Mouse (Mus musculus) liver, embryonic 11.5 days (tissue): ENCODE measurements around the gene Parn. TPM values are rescaled to one million over a fixed set of nuclear protein-coding genes. Genes with fewer than 3 reads are reported as not detected.

Experiments used
- ATAC-seq: fragments of 200-750 bp; cut with Nextera tagmentation; replicated peaks from 2 replicates; pipeline ENCODE4 v1.8.0; 2017; ENCODE audit warnings: moderate number of reproducible peaks, mild to moderate bottlenecking, moderate TSS enrichment, moderate library complexity; ENCODE audit not compliant: low FRiP score
- DNase-seq: peaks from one replicate; pipeline ENCODE4 v3.0.0-alpha.2; 2017; ENCODE audit warnings: low spot score
- H3K27ac ChIP-seq: fragments of 300-500 bp; sonication (generic); 2 replicates; pipeline ENCODE4 v1.5.1; 2014; ENCODE audit warnings: mild to moderate bottlenecking, low read depth, low read length, control low read depth
- H3K27me3 ChIP-seq: fragments of 300-500 bp; sonication (generic); replicated peaks from 2 replicates; pipeline ENCODE4 v1.6.1; 2014; ENCODE audit warnings: low read length, mixed read lengths; ENCODE audit not compliant: control insufficient read depth, insufficient read depth
- H3K36me3 ChIP-seq: fragments of 300-500 bp; sonication (generic); 2 replicates; pipeline ENCODE4 v1.6.1; 2014; ENCODE audit warnings: mild to moderate bottlenecking, low read length, moderate library complexity, mixed read lengths; ENCODE audit not compliant: control insufficient read depth, insufficient read depth
- H3K4me1 ChIP-seq: fragments of 300-500 bp; sonication (generic); replicated peaks from 2 replicates; pipeline ENCODE4 v1.6.1; 2014; ENCODE audit warnings: low read length, mixed read lengths; ENCODE audit not compliant: control insufficient read depth, insufficient read depth
- H3K4me2 ChIP-seq: fragments of 300-500 bp; sonication (generic); 2 replicates; pipeline ENCODE4 v1.6.1; 2014; ENCODE audit warnings: mild to moderate bottlenecking, control low read depth, moderate library complexity
- H3K4me3 ChIP-seq: fragments of 300-500 bp; sonication (generic); 2 replicates; pipeline ENCODE4 v1.5.1; 2014; ENCODE audit warnings: low read depth, low read length, control low read depth
- H3K9ac ChIP-seq: fragments of 300-500 bp; sonication (generic); 2 replicates; pipeline ENCODE4 v1.6.1; 2014; ENCODE audit warnings: low read depth, low read length, control low read depth
- H3K9me3 ChIP-seq: fragments of 300-500 bp; sonication (generic); 2 replicates; pipeline ENCODE4 v1.6.1; 2016; ENCODE audit warnings: low read length, inconsistent platforms, mixed read lengths; ENCODE audit not compliant: control insufficient read depth
- WGBS: fragments of 180-500 bp; shearing (Covaris S2); extraction: QIAGEN DNeasy Blood & Tissue Kit; methylation state at CpG from one replicate; pipeline ENCODE4 v1.1.7; 2014; 5-methylcytosine and 5-hydroxymethylcytosine counted together
- polyA plus RNA-seq: library from polyadenylated mRNA; unstranded; fragments of >200 nt; fragmentation: Nextera tagmentation; extraction: Ambion mirVana; gene quantifications from 2 replicates; pipeline ENCODE4 v1.2.1, GENCODE M21; 2014

The Parn gene
- polyA plus RNA-seq, 1 experiment from 2014 or later = 43.9 TPM

DNA sequence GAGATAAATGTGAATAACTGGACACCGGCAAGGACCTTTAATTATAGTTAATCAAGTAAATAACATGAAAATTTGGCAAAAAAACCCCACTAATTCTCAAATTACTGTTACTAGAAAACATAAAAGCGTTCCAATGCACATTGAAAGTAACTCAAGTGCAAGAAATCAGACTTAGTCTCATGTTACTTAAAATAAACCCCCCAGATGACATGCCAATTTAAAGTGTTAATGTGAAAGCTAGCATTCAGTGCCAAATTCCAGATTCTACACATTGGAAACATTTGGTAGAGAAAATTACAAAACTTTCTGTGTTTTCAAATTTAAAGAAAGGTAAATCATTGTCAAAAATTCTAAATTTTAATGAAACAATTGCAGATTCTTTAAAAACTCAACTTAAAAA lies 110.2 kb downstream of the Parn start:
- no peaks in the 10 kb centered on the region for H3K9me3 ChIP-seq
- peaks cover 3% of the 10 kb centered on the region; the same call in 1 of the 2 replicates for H3K36me3 ChIP-seq
- no peak overlapping the region for H3K4me3 ChIP-seq
- WGBS = 87% methylated on average over 2 of the region's 2 CpGs
- no peak for DNase-seq
- ATAC-seq = no peak
- no peaks in the 10 kb centered on the region for H3K4me1 ChIP-seq
- no peak overlapping the region for H3K9ac ChIP-seq
- H3K27me3 ChIP-seq = no peaks in the 10 kb centered on the region
- H3K4me2 ChIP-seq = no peak overlapping the region
- no peak overlapping the region for H3K27ac ChIP-seq

DNA sequence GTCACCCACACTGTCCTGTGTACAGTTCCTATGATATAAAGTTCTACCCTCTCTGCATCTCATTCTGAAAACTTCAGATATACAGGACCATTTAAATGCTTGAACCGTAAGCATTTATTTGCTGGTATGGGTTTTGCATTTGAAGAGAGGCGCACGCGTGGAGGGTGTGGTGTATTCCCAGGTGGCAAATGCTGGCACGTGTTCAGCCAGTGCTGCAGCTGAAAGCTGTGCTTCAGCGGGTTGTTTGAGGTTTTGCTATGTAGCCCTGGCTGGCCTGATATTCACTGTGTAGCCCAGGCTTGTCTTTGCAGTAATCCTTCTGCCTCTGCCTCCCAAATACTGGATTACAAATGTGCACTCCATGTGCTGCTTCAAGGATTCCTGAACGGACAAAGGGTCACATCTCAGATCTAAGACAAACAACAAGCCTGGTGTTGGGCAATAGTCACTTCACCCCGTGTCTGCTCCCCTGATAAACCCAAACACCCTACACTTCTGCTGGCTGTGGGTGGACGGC lies 111.0 kb downstream of the Parn start:
- peaks cover 3% of the 10 kb centered on the region; the same call in 1 of the 2 replicates for H3K36me3 ChIP-seq
- H3K4me1 ChIP-seq = no peaks in the 10 kb centered on the region
- 82% methylated on average over 9 of the region's 9 CpGs for WGBS
- no peak for ATAC-seq
- no peaks in the 10 kb centered on the region for H3K27me3 ChIP-seq
- no peak overlapping the region for H3K4me3 ChIP-seq
- H3K27ac ChIP-seq = no peak overlapping the region
- H3K9ac ChIP-seq = no peak overlapping the region
- DNase-seq = no peak
- H3K9me3 ChIP-seq = no peaks in the 10 kb centered on the region
- H3K4me2 ChIP-seq = no peak overlapping the region

DNA sequence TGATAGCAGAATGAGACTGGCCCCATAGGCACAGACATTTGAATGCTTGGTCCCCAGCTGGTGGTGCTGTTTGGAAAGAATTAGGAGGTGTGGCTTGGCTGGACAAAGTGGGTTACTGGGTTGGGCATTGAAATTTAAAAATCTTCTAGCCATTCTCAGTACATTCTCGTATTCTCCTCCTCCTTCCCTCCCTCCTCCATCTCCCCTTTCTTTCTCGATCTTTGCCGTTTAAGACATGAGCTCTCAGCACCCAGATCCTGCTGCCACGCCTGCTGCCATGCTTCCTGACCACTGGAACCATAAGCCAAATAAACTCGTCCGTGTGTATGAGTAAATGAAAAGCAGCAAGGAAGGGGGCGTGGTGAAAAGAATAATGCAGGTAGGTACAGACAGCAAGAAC lies 111.5 kb downstream of the Parn start:
- 94% methylated on average over 7 of the region's 7 CpGs for WGBS
- H3K36me3 ChIP-seq = peaks cover 3% of the 10 kb centered on the region; the same call in 1 of the 2 replicates
- no peaks in the 10 kb centered on the region for H3K4me1 ChIP-seq
- ATAC-seq (no peak), DNase-seq (no peak)
- no peak overlapping the region for H3K4me2 ChIP-seq
- H3K4me3 ChIP-seq = no peak overlapping the region
- no peak overlapping the region for H3K9ac ChIP-seq
- no peaks in the 10 kb centered on the region for H3K9me3 ChIP-seq
- no peak overlapping the region for H3K27ac ChIP-seq
- no peaks in the 10 kb centered on the region for H3K27me3 ChIP-seq

DNA sequence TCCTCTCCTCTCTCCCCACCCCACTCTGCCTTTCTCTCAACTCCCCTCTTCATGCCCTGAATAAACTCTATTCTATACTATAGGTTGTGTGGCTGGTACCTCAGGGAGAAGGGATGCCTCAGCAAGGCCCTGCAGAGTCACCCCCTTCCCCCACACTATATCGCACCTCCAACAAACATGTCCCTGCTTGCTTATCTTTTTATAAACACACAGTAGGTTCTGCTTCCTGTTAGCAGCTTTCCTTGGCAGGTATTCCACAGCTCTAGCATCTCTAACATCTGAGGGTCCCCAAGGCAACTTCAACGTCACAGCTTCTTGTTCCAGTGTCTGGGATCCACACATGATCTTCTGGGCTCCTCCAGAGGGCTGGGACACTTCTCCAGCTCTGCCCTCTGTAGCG lies 117.3 kb downstream of the Parn start:
- Histone ChIP-seq H3K9ac (no peak overlapping the region), H3K27me3 (no peaks in the 10 kb centered on the region), H3K9me3 (peaks cover 13% of the 10 kb centered on the region; the same call in 1 of the 2 replicates), H3K36me3 (peaks cover 20% of the 10 kb centered on the region), H3K27ac (no peak overlapping the region), H3K4me2 (no peak overlapping the region), H3K4me3 (no peak overlapping the region), H3K4me1 (no peaks in the 10 kb centered on the region)
- no peak for DNase-seq
- no peak for ATAC-seq
- 76% methylated on average over 3 of the region's 3 CpGs for WGBS

DNA sequence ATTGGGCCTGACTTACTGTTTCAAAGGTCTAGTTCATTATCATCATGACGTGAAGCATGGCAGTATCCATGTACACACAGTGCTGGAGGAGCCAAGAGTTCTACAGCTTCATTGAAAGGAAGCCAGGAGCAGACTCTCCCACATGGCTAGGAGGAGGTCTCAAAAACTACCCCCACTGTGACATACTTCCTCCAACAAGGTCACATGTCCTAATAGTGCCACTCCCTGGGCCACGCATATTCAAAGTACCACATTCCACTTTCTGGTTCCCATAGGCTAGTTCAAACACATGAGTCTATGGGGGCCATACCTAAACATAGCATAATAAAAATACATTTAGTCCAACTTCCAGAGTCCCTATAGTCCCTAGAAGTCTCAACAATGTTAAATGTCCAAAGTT lies 118.0 kb downstream of the Parn start:
- no peak overlapping the region for H3K27ac ChIP-seq
- no peaks in the 10 kb centered on the region for H3K4me1 ChIP-seq
- no peak overlapping the region for H3K4me2 ChIP-seq
- DNase-seq (no peak), ATAC-seq (no peak)
- H3K27me3 ChIP-seq = no peaks in the 10 kb centered on the region
- H3K4me3 ChIP-seq = no peak overlapping the region
- WGBS = 90% methylated on average over 2 of the region's 2 CpGs
- H3K9ac ChIP-seq = no peak overlapping the region
- peaks cover 20% of the 10 kb centered on the region for H3K36me3 ChIP-seq
- peaks cover 17% of the 10 kb centered on the region for H3K9me3 ChIP-seq

DNA sequence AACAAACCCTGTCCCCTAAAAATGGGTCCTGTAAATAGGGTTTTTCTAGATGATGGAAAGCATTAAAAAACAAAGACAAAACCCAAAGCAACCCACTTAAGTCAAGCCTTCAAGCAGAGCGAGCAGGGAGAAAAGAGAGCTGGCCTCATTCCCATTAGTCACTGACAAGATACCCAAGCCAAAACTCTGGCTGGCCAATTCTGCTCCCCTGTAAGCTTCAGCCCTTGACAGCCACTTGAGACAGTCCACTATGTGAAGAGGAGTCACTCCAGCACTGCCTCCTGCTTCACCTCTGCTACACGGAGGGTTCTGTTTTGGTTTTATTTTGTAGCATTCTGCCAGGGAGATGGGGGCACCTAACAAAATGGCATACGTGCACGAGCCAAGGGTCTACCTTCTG lies 126.2 kb downstream of the Parn start:
- peaks cover 15% of the 10 kb centered on the region for H3K36me3 ChIP-seq
- H3K4me1 ChIP-seq = no peaks in the 10 kb centered on the region
- ATAC-seq = no peak
- no peak overlapping the region for H3K9ac ChIP-seq
- no peak for DNase-seq
- H3K27me3 ChIP-seq = no peaks in the 10 kb centered on the region
- peaks cover 13% of the 10 kb centered on the region for H3K9me3 ChIP-seq
- 82% methylated on average over 4 of the region's 4 CpGs for WGBS
- H3K27ac ChIP-seq = no peak overlapping the region
- no peak overlapping the region for H3K4me3 ChIP-seq
- H3K4me2 ChIP-seq = no peak overlapping the region

DNA sequence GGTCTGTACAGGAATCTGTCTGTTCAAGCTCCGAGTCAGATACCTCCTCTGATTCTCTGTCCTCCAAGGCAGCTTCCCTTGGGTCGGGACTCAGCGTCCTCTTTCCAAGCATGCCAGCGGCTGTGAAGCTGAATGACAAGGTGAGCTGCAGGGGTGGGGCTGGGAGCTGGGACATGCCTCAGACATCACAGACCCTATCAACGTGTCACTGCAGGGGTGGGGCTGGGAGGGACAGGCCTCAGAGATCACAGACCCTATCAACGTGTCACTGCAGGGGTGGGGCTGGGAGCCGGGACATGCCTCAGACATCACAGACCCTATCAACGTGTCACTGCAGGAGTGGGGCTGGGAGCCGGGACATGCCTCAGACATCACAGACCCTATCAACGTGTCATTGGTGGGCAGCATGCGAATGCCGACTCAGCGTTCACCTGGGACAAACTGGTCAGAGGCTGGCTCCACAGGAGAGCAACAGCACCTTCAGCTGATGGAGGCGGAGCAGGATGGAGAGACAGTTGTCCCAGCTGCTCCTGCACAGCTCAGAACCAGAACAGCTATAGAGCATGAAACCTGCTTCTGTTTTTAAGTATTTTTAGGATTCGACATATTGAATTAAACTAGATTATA lies 126.7 kb downstream of the Parn start:
- DNase-seq = no peak

DNA sequence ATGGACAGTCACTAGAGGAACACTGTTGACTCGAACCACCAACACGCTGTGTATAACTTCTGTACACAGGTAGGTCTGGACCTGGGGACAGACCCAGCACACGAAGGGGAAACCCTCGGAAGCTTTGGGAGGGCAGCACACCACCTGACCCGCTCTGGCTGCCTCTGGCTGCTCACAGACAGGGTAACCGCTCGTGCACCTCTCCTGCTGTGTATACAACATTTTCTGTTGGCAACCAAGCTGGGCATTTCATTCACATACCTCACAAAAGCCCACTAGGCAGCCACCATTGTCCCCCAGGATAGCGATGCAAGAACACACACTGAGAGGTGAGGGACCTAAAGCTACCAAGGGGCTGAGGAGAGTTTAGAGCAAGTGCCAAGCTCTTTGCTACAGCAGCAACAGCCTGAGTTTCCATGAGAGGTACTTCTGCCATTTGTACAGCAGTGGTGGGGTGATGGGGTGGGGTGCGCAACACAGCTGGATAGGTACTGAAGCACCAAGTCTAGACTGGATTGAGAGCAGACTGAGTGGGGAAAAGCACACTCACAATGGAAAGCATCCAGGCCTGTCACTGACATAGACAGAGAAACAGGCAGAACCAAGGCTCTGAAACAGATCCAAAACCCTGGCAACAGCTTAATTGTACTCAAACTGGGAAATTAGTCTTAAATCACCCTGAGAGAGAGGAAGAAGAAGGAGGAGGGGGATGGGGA lies 128.9 kb downstream of the Parn start:
- no peaks in the 10 kb centered on the region for H3K9me3 ChIP-seq
- H3K27ac ChIP-seq = no peak overlapping the region
- no peak for ATAC-seq
- H3K4me3 ChIP-seq = no peak overlapping the region
- no peaks in the 10 kb centered on the region for H3K27me3 ChIP-seq
- WGBS = 84% methylated on average over 9 of the region's 9 CpGs
- H3K9ac ChIP-seq = no peak overlapping the region
- H3K4me2 ChIP-seq = no peak overlapping the region
- no peaks in the 10 kb centered on the region for H3K4me1 ChIP-seq
- no peaks in the 10 kb centered on the region; the same call in 1 of the 2 replicates for H3K36me3 ChIP-seq
- no peak for DNase-seq

More for the DNA sequence above, 126.7 kb downstream of the Parn start:
- no peaks in the 10 kb centered on the region for H3K27me3 ChIP-seq
- H3K9me3 ChIP-seq = peaks cover 8% of the 10 kb centered on the region
- no peak overlapping the region for H3K4me2 ChIP-seq
- H3K9ac ChIP-seq = no peak overlapping the region
- no peaks in the 10 kb centered on the region for H3K4me1 ChIP-seq
- no peak for ATAC-seq
- H3K36me3 ChIP-seq = peaks cover 10% of the 10 kb centered on the region
- H3K27ac ChIP-seq = no peak overlapping the region
- no peak overlapping the region for H3K4me3 ChIP-seq
- WGBS = 71% methylated on average over 15 of the region's 15 CpGs
